Mouse (Mus musculus) neural tube, embryonic 11.5 days (tissue): ENCODE measurements around the gene Zfp94. TPM values are rescaled to one million over a fixed set of nuclear protein-coding genes. Genes with fewer than 3 reads are reported as not detected.

Experiments used
- ATAC-seq: fragments of 200-750 bp; cut with Nextera tagmentation; 2 replicates; pipeline ENCODE4 v1.8.0; 2017; ENCODE audit warnings: moderate number of reproducible peaks, mild to moderate bottlenecking, moderate TSS enrichment, moderate library complexity; ENCODE audit not compliant: insufficient read depth, low FRiP score, low TSS enrichment
- DNase-seq: peaks from one replicate; pipeline ENCODE4 v3.0.0-alpha.2; 2015; ENCODE audit warnings: low spot score
- H3K27ac ChIP-seq: fragments of 300-500 bp; sonication (generic); 2 replicates; pipeline ENCODE4 v1.5.1; 2014; ENCODE audit warnings: low read depth, mild to moderate bottlenecking, low read length
- H3K27me3 ChIP-seq: fragments of 300-500 bp; sonication (generic); 2 replicates; pipeline ENCODE4 v1.6.1; 2014; ENCODE audit warnings: mild to moderate bottlenecking, low read length, mixed read lengths; ENCODE audit not compliant: control insufficient read depth, insufficient read depth
- H3K36me3 ChIP-seq: fragments of 300-500 bp; sonication (generic); 2 replicates; pipeline ENCODE4 v1.6.1; 2014; ENCODE audit warnings: mild to moderate bottlenecking, low read length, moderate library complexity, mixed read lengths; ENCODE audit not compliant: control insufficient read depth, insufficient read depth
- H3K4me1 ChIP-seq: fragments of 300-500 bp; sonication (generic); 2 replicates; pipeline ENCODE4 v1.6.1; 2014; ENCODE audit warnings: low read length, mixed read lengths; ENCODE audit not compliant: control insufficient read depth, insufficient read depth
- H3K4me2 ChIP-seq: fragments of 300-500 bp; sonication (generic); 2 replicates; pipeline ENCODE4 v1.6.1; 2014; ENCODE audit warnings: low read depth, mild to moderate bottlenecking, moderate library complexity
- H3K4me3 ChIP-seq: fragments of 300-500 bp; sonication (generic); 2 replicates; pipeline ENCODE4 v1.5.1; 2014; ENCODE audit warnings: low read depth, low read length
- H3K9ac ChIP-seq: fragments of 300-500 bp; sonication (generic); 2 replicates; pipeline ENCODE4 v1.6.1; 2014; ENCODE audit warnings: mild to moderate bottlenecking, low read length
- H3K9me3 ChIP-seq: fragments of 300-500 bp; sonication (generic); 2 replicates; pipeline ENCODE4 v1.6.1; 2016; ENCODE audit warnings: low read length; ENCODE audit not compliant: control insufficient read depth
- WGBS: fragments of 180-500 bp; shearing (Covaris S2); extraction: QIAGEN DNeasy Blood & Tissue Kit; methylation state at CpG from one replicate; pipeline ENCODE4 v1.1.7; 2014; 5-methylcytosine and 5-hydroxymethylcytosine counted together
- polyA plus RNA-seq: library from polyadenylated mRNA; unstranded; fragments of >200 nt; fragmentation: Nextera tagmentation; extraction: Ambion mirVana; gene quantifications from 2 replicates; pipeline ENCODE4 v1.2.1, GENCODE M21; 2014

Gene Zfp94
- polyA plus RNA-seq, 1 experiment from 2014 or later, result 16.5 TPM

DNA sequence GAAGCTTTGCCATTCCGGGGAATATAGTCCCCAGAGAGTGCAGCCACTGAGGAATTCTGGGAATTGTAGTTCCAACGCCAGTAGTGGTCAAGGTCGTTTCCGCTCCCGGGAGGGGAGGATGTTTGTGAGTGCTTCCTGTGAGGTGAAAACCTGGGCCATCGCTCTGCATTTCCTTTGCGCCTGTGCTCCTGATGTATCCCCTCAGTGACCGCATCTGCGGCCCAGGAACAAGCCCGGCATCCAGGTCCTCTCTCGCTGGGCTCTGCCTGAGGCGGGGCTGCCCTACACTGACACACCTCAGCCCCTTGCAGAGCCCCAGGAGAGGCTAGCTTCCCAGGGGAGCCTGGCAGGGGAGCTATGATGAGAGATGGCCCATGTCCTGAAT is 46.2 kb downstream of the Zfp94 start, which contains the start of gene Zfp93:
Zfp93 (plus strand) TSS at position 133 of the 385 bp plus-strand sequence.
- Histone ChIP-seq H3K27me3 (no peaks in the 10 kb centered on the region), H3K4me1 (0 out of 2 replicates have a peak, but pooled peaks cover 3% of the 10 kb centered on the region), H3K27ac (no peak within 1 kb of the TSS), H3K4me3 (peak within 1 kb of the TSS; percentile 56), H3K4me2 (peak within 1 kb of the TSS; percentile 67), H3K36me3 (peaks cover 7% of the 10 kb centered on the region), H3K9ac (peak within 1 kb of the TSS; percentile 73), H3K9me3 (no peaks in the 10 kb centered on the region)
- WGBS, result under 1% methylated on average over 12 of the region's 12 CpGs
- peak; percentile 84 for DNase-seq
- peak; percentile 85 for ATAC-seq

DNA sequence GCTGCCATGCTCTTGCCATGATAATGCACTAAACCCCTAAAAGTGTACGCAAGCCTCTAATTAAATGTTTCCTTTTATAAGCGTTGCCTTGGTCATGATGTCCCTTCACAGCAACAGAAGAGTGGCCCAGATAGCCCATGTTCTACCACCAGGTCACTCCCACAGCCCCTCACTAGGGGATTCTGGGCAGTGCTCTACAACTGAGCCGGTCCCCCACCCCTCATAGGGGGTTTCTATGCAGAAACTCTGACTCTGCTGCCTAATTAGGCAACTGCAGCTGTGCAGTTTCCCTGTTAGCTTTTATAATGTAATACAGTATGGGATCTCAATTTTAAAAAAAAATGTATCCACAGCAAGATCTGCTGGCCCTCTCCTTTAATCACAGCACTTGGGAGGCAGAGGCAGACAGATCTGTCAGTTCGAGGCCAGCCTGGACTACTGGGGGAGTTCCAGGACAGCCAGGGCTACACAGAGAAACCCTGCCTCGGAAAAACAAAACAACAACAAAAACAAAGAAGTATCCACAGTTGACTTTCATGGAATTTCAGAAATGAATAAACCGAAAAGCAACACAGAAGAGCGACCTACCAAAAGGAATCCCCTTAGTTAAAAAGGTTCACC is 46.7 kb downstream of the Zfp94 start:
- H3K36me3 ChIP-seq, result peaks cover 3% of the 10 kb centered on the region
- 0 out of 2 replicates have a peak overlapping the region, but pooled peaks have one; percentile 31 for H3K9ac ChIP-seq
- ATAC-seq (peak; percentile 49), DNase-seq (no peak)
- H3K4me2 ChIP-seq, result peak overlapping the region; percentile 67
- H3K27me3 ChIP-seq, result no peaks in the 10 kb centered on the region
- no peaks in the 10 kb centered on the region for H3K9me3 ChIP-seq
- 41% methylated on average over 7 of the region's 7 CpGs for WGBS
- H3K27ac ChIP-seq, result no peak overlapping the region
- peak overlapping the region; percentile 56 for H3K4me3 ChIP-seq
- H3K4me1 ChIP-seq, result 0 out of 2 replicates have a peak, but pooled peaks cover 3% of the 10 kb centered on the region

DNA sequence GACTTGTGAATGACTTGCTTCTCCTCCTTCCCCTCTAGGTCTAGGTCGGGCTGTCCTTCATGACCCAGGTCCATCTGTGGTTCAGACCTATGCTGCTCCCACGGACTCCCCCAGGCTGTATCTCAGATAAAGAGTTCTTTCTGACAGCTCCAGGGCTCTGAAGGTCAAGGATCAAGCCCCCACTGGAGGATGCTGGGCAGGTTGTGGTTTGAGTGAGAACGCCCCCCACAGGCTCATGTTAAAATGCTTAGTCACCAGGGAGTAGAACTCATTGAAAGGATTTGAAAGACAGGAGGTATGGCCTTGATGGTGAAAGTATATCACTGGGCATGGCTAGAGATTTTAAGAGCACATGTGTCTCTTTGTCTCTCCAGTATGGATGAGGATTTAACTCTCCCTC is 47.2 kb downstream of the Zfp94 start:
- Histone ChIP-seq H3K4me1 (0 out of 2 replicates have a peak, but pooled peaks cover 3% of the 10 kb centered on the region), H3K4me3 (no peak overlapping the region), H3K9ac (no peak overlapping the region), H3K4me2 (no peak overlapping the region), H3K9me3 (no peaks in the 10 kb centered on the region), H3K36me3 (no peaks in the 10 kb centered on the region), H3K27ac (no peak overlapping the region), H3K27me3 (no peaks in the 10 kb centered on the region)
- WGBS, result 74% methylated on average over 3 of the region's 3 CpGs
- no peak for ATAC-seq
- no peak for DNase-seq

DNA sequence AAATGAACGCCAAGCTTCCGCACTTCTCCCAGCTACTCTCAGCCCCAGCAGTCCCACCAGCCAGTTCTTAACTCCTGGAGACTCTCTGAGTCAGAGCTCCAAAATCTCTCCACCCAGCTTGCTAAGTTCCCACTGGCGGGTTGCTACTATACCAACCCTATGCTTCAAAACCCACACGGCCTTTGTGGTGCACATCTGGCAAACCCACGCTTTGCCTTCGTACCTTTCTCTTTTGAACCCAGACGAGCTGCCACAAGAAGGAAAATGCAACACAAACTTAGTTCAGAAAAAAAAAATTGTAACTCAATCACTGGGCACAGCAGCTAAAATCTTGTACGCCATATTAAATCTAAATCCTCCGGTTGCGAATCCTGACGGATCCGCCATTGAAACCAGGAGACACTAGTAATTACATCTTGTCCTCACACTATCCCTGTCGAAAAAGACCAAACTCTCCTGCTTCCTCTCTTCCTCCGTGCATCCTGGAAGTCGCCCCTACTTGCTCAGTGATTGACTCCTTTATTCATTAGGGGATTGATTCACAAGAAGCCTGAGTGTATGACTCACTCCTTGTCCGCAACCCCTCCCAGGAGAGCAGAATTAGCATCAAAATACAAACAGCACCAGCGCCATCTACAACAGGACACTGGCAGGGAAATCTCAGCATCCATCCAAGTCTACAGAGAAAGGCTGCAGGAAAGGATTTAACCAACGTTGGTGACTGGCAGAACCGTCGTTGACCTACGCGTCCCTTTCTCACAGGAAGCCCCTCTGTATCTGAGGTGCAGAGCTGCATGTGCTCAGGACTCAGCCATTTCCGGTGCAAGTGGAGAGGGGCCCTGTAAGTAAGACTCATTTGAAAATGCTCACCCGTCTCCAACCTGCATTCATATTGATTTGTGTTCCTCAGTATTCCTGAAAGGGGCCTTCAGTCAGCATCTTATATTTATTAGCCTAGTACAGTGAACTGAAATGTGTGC is 48.0 kb downstream of the Zfp94 start:
- Histone ChIP-seq H3K9me3 (no peaks in the 10 kb centered on the region), H3K4me2 (no peak overlapping the region), H3K36me3 (no peaks in the 10 kb centered on the region), H3K27me3 (no peaks in the 10 kb centered on the region), H3K9ac (no peak overlapping the region), H3K27ac (no peak overlapping the region), H3K4me1 (0 out of 2 replicates have a peak, but pooled peaks cover 3% of the 10 kb centered on the region), H3K4me3 (no peak overlapping the region)
- ATAC-seq (no peak), DNase-seq (no peak)
- WGBS, result 70% methylated on average over 24 of the region's 24 CpGs

DNA sequence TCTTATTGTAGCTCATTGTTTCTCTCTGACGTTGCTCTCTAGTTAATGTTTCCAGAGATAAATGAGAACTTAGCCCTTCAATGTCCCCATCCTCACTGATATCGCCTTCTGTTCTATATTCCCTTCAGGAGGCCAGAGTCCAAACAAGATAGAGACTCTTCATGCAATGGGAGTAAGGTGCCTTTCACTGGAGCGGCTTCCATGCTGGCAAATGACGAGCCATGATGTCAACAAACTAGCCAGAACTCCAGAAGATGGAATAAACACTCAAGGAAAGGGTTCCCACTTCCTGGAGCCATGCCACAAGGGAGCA is 56.5 kb downstream of the Zfp94 start:
- no peak overlapping the region for H3K4me2 ChIP-seq
- H3K27ac ChIP-seq, result no peak overlapping the region
- no peaks in the 10 kb centered on the region for H3K27me3 ChIP-seq
- ATAC-seq (no peak), DNase-seq (no peak)
- H3K4me1 ChIP-seq, result no peaks in the 10 kb centered on the region
- 91% methylated on average over 4 of the region's 4 CpGs for WGBS
- H3K9me3 ChIP-seq, result no peaks in the 10 kb centered on the region
- no peaks in the 10 kb centered on the region for H3K36me3 ChIP-seq
- no peak overlapping the region for H3K9ac ChIP-seq
- H3K4me3 ChIP-seq, result no peak overlapping the region

DNA sequence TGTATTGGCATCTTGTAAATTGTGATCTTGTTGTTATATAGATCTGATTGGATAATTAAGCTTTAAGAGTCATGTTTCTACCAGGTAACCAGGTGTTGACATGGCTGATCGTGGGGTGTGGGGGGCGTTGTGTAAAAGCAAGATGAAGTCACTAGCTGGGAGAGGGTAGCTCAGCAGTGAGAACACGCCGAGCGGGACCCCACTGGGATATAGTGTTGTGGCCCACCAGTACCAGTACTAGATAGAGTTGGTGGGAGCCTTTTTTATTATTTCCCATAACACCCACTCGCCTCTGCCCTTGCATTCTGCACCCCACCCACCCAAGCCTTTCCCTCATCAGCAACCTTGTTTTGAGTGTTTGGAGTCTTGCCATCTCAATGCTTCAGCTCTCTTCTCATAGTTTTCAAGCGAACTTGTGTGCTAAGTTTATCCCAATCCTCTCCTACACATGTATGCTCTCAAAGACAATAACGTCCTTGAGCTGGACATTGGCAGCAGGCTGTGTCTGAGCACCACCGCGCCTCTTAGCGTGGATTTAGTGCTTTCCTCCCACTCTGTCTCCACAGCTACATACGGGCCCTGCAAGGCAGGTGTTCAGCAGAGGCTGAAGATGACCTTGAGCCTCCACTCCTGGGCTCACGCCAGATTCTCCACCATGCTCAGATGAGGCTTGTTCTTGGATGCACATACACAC is 57.0 kb downstream of the Zfp94 start:
- Histone ChIP-seq H3K9me3 (no peaks in the 10 kb centered on the region), H3K4me1 (no peaks in the 10 kb centered on the region), H3K27me3 (no peaks in the 10 kb centered on the region), H3K27ac (no peak overlapping the region), H3K36me3 (no peaks in the 10 kb centered on the region), H3K9ac (no peak overlapping the region), H3K4me3 (no peak overlapping the region), H3K4me2 (no peak overlapping the region)
- WGBS, result 88% methylated on average over 13 of the region's 13 CpGs
- ATAC-seq (no peak), DNase-seq (no peak)

DNA sequence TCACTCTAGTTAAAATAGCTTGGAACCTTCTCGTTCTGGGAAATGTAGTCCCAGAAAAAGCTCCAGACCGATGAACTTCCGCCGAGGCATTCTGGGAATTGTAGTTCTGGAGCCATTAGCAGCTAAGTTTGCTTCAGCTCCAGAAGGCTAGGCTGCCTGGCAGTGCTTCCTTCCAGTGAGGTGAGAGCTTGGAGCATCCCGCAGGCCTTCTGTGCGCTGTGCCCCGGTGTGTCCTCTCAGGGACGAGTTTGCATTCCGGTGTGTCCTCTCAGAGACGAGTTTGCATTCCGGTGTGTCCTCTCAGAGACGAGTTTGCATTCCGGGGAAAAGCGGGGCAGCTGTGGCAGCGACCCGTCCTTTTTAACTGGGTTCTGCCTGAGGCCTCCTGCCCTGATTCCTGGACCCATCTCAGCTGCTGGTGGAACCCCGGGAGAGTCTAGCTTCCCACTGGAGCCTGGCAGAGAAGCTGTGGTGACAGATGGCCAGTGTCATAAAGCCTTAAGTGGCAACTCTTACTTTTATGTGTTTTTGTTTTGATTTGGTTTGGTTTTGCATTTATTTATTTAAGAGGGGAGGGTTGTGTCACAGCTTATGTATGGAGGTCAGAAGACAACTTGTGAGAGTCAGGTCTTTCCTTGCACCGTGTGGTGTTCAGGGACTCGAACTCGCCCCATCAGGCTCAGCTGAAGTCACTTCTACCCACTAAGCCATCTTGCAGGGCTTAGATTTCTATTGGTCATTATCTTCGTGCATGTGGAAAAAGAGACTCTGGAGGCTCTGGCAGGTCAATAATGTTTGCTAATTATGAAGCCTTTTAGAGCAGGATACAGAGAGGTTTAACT is 61.6 kb downstream of the Zfp94 start, which contains the start of gene Zfp108:
Zfp108 (plus strand) TSS at position 162 of the 842 bp plus-strand sequence.
- no peaks in the 10 kb centered on the region for H3K9me3 ChIP-seq
- peak; percentile 79 for DNase-seq
- H3K9ac ChIP-seq, result peak within 1 kb of the TSS; percentile 61
- H3K4me2 ChIP-seq, result peak within 1 kb of the TSS; percentile 54
- no peaks in the 10 kb centered on the region for H3K27me3 ChIP-seq
- no peaks in the 10 kb centered on the region for H3K4me1 ChIP-seq
- H3K36me3 ChIP-seq, result no peaks in the 10 kb centered on the region
- H3K4me3 ChIP-seq, result peak within 1 kb of the TSS; percentile 36
- ATAC-seq, result peak; percentile 78
- H3K27ac ChIP-seq, result no peak within 1 kb of the TSS
- WGBS, result 25% methylated on average over 21 of the region's 21 CpGs
